Mouse (Mus musculus) stomach, embryonic 14.5 days (tissue): ENCODE measurements around the gene Kifc3. TPM values are rescaled to one million over a fixed set of nuclear protein-coding genes. Genes with fewer than 3 reads are reported as not detected.

Experiments
- ATAC-seq: fragments of 200-750 bp; cut with Nextera tagmentation; 2 replicates; pipeline ENCODE4 v1.8.0; 2017; ENCODE audit warnings: low read depth, moderate TSS enrichment; ENCODE audit not compliant: insufficient number of reproducible peaks, insufficient read depth, low FRiP score
- H3K27ac ChIP-seq: fragments of 300-500 bp; sonication (generic); 2 replicates; pipeline ENCODE4 v1.5.1; 2014; ENCODE audit warnings: mild to moderate bottlenecking, low read length, moderate library complexity, mixed read lengths
- H3K27me3 ChIP-seq: fragments of 300-500 bp; sonication (generic); 2 replicates; pipeline ENCODE4 v1.6.1; 2014; ENCODE audit warnings: low read length, control low read depth, mixed read lengths; ENCODE audit not compliant: control insufficient read depth, insufficient read depth
- H3K36me3 ChIP-seq: fragments of 300-500 bp; sonication (generic); 2 replicates; pipeline ENCODE4 v1.6.1; 2014; ENCODE audit warnings: mild to moderate bottlenecking, control low read depth, low read length, moderate library complexity, mixed read lengths; ENCODE audit not compliant: control insufficient read depth, insufficient read depth
- H3K4me1 ChIP-seq: fragments of 300-500 bp; sonication (generic); 2 replicates; pipeline ENCODE4 v1.6.1; 2014; ENCODE audit warnings: low read length, control low read depth, mixed read lengths; ENCODE audit not compliant: control insufficient read depth, insufficient read depth
- H3K4me2 ChIP-seq: fragments of 300-500 bp; sonication (generic); replicated peaks from 2 replicates; pipeline ENCODE4 v1.6.1; 2014; ENCODE audit warnings: low read depth, low read length, control low read depth
- H3K4me3 ChIP-seq: fragments of 300-500 bp; sonication (generic); 2 replicates; pipeline ENCODE4 v1.5.1; 2014; ENCODE audit warnings: low read depth, low read length, control low read depth
- H3K9ac ChIP-seq: fragments of 300-500 bp; sonication (generic); replicated peaks from 2 replicates; pipeline ENCODE4 v1.6.1; 2014; ENCODE audit warnings: low read depth, mild to moderate bottlenecking, control low read depth, low read length, moderate library complexity, mixed read lengths
- H3K9me3 ChIP-seq: fragments of 300-500 bp; sonication (generic); 2 replicates; pipeline ENCODE4 v1.6.1; 2016; ENCODE audit warnings: low read depth, low read length, control low read depth; ENCODE audit not compliant: control insufficient read depth
- WGBS: fragments of 180-500 bp; shearing (Covaris S2); extraction: QIAGEN DNeasy Blood & Tissue Kit; methylation state at CpG from one replicate; pipeline ENCODE4 v1.1.7; 2014; 5-methylcytosine and 5-hydroxymethylcytosine counted together
- polyA plus RNA-seq: library from polyadenylated mRNA; unstranded; fragments of >200 nt; fragmentation: Nextera tagmentation; extraction: Ambion mirVana; gene quantifications from 2 replicates; pipeline ENCODE4 v1.2.1, GENCODE M21; 2014

Kifc3 gene
- polyA plus RNA-seq, 1 experiment from 2014 or later: 9.3 TPM

DNA sequence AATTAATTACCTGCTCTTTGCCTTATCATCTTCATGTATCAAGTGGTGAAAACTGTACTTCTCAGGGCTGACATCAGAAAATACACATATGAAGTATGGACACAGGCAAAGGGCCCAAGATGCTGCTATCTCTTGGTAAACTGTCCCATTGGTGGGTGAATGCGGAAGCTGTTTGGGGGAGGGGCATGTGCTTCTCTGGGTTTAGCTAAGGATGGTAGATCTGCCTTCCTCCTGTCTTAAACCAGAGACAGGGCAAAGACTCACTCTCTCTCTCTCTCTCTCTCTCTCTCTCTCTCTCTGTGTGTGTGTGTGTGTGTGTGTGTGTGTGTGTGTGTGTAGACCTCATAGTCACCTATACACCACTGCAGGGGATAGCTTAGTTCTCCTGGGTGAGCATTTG lies 61.6 kb downstream of the Kifc3 start:
- Histone ChIP-seq H3K36me3 (no peaks in the 10 kb centered on the region), H3K27me3 (no peaks in the 10 kb centered on the region; the same call in 1 of the 2 replicates), H3K4me2 (peak overlapping the region; percentile 67), H3K4me1 (peaks cover 48% of the 10 kb centered on the region), H3K9me3 (no peaks in the 10 kb centered on the region), H3K9ac (no peak overlapping the region), H3K4me3 (no peak overlapping the region), H3K27ac (no peak overlapping the region)
- no peak for ATAC-seq
- 77% methylated on average over 1 of the region's 1 CpGs for WGBS

- Histone ChIP-seq H3K4me2 (peak overlapping the region; percentile 67; the same call in 1 of the 2 replicates), H3K9me3 (no peaks in the 10 kb centered on the region), H3K4me3 (no peak overlapping the region), H3K36me3 (no peaks in the 10 kb centered on the region), H3K27ac (no peak overlapping the region), H3K4me1 (peaks cover 48% of the 10 kb centered on the region), H3K9ac (no peak overlapping the region), H3K27me3 (no peaks in the 10 kb centered on the region; the same call in 1 of the 2 replicates)
- no peak for ATAC-seq
- whole genome bisulfite sequencing: 65% methylated on average over 5 of the region's 5 CpGs
Measured at GRCm38 (mm10) chr8:95140555-95140954, 62.1 kb downstream of the Kifc3 start.

DNA sequence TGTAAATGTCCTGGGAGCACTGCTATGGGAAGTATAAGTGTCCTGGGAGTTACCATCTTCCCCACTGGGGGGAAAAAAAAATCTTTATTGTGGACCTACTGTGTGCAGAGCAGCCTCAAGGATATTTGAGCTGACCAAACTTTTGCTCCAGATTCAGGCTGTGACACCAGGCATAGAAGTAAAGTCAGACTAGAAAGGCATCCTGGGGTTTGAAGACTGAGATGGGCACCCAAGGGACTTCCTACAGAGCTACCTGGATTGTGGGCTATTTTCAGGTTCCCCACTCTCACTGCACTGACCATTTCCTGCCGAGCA lies 63.6 kb downstream of the Kifc3 start:
- Histone ChIP-seq H3K9ac (no peak overlapping the region), H3K9me3 (no peaks in the 10 kb centered on the region), H3K4me1 (peaks cover 46% of the 10 kb centered on the region), H3K27me3 (no peaks in the 10 kb centered on the region; the same call in 1 of the 2 replicates), H3K27ac (no peak overlapping the region), H3K4me2 (no peak overlapping the region), H3K4me3 (no peak overlapping the region), H3K36me3 (no peaks in the 10 kb centered on the region)
- 29% methylated on average over 1 of the region's 1 CpGs for WGBS
- ATAC-seq: no peak

- Histone ChIP-seq H3K4me2 (peak overlapping the region; percentile 53), H3K4me1 (peaks cover 41% of the 10 kb centered on the region), H3K27me3 (no peaks in the 10 kb centered on the region; the same call in 1 of the 2 replicates), H3K27ac (0 out of 2 replicates have a peak overlapping the region, but pooled peaks have one; percentile 44), H3K9me3 (no peaks in the 10 kb centered on the region), H3K4me3 (no peak overlapping the region), H3K9ac (0 out of 2 replicates have a peak overlapping the region, but pooled peaks have one; percentile 38), H3K36me3 (no peaks in the 10 kb centered on the region)
- WGBS: 14% methylated on average over 6 of the region's 6 CpGs
- no peak; the same call in 1 of the 2 replicates for ATAC-seq
Measured at GRCm38 (mm10) chr8:95138341-95139050, 64.1 kb downstream of the Kifc3 start.

DNA sequence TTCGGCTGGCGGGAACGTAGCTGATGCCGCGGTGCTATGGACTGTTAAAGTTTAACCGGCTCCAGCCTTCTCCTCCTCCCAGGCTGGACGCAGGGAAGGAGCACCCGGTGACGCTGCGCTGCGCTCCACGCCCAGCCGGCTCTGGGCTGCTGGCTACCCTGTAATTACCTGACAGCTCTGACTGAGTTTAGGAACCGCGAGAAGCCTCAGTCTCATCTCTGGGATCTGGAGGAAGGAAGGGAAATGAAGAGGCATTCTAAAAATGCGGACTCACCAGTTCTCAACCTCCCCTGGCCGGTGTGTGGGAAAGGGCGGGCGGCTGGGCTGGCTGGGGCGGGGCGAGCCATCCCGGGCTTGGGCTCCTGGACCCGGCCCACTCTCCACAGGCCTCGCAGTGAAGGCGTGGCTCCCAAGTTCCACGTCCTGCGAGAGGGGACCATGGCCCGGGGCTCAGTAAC lies 64.9 kb downstream of the Kifc3 start:
- Histone ChIP-seq H3K27me3 (no peaks in the 10 kb centered on the region; the same call in 1 of the 2 replicates), H3K4me2 (peak overlapping the region; percentile 53), H3K4me3 (peak overlapping the region; percentile 29), H3K36me3 (peaks cover 1% of the 10 kb centered on the region; the same call in 1 of the 2 replicates), H3K9me3 (no peaks in the 10 kb centered on the region), H3K27ac (no peak overlapping the region; the same call in 1 of the 2 replicates), H3K9ac (peak overlapping the region; percentile 38; the same call in 1 of the 2 replicates), H3K4me1 (peaks cover 33% of the 10 kb centered on the region)
- WGBS: 6% methylated on average over 28 of the region's 28 CpGs
- peak; percentile 44 for ATAC-seq

- no peaks in the 10 kb centered on the region for H3K9me3 ChIP-seq
- H3K9ac ChIP-seq: no peak overlapping the region
- peaks cover 31% of the 10 kb centered on the region for H3K4me1 ChIP-seq
- no peak overlapping the region; the same call in 1 of the 2 replicates for H3K27ac ChIP-seq
- peaks cover 3% of the 10 kb centered on the region; the same call in 1 of the 2 replicates for H3K36me3 ChIP-seq
- no peaks in the 10 kb centered on the region; the same call in 1 of the 2 replicates for H3K27me3 ChIP-seq
- peak overlapping the region; percentile 29; the same call in 1 of the 2 replicates for H3K4me3 ChIP-seq
- peak overlapping the region; percentile 53 for H3K4me2 ChIP-seq
- WGBS: 42% methylated on average over 12 of the region's 12 CpGs
- no peak for ATAC-seq
Measured at GRCm38 (mm10) chr8:95137201-95137600, 65.4 kb downstream of the Kifc3 start.

DNA sequence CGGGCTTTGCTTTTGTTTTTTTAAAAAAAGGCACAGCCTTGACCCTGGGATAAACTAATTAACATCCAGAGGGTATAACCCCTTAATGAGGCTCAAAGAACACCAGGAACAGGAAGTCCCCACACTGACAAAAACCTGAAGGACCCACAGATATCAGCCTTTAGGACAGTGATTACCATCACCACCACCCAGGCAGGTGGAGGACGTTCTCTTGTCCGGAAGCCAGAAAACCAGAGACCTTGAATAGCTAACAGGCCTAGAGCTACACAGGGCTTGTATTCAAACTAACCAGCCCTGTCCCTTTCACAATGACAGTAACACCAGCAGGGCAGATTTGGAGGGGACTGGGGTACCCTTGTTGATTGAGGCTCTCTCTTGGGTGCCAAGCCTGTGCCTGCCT lies 66.4 kb downstream of the Kifc3 start:
- H3K36me3 ChIP-seq: peaks cover 3% of the 10 kb centered on the region; the same call in 1 of the 2 replicates
- H3K27ac ChIP-seq: no peak overlapping the region
- no peak for ATAC-seq
- H3K4me1 ChIP-seq: peaks cover 26% of the 10 kb centered on the region
- WGBS: 79% methylated on average over 3 of the region's 3 CpGs
- no peaks in the 10 kb centered on the region; the same call in 1 of the 2 replicates for H3K27me3 ChIP-seq
- no peaks in the 10 kb centered on the region for H3K9me3 ChIP-seq
- no peak overlapping the region for H3K4me2 ChIP-seq
- H3K4me3 ChIP-seq: no peak overlapping the region
- H3K9ac ChIP-seq: no peak overlapping the region

DNA sequence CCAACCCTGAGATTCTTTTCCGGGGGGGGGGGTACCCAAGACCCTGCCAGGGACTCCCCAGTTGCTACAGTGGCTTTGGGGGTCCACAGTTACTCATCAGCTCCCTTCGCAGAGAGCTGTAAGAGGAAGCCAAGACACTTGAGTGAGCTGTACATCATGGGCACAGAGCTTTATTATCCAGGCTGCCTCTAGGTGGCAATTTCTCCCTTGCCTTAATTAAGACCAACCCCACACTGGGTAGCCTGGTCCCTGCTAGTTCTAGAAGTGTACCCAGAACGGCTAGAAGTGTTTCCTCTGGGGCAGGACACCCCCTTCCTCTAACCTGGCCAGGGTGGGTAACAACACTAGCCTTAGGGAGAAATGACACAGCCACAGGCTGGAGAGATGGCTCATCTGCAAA lies 67.4 kb downstream of the Kifc3 start:
- no peak for ATAC-seq
- peaks cover 23% of the 10 kb centered on the region for H3K4me1 ChIP-seq
- H3K27me3 ChIP-seq: no peaks in the 10 kb centered on the region; the same call in 1 of the 2 replicates
- H3K27ac ChIP-seq: no peak overlapping the region
- H3K9ac ChIP-seq: no peak overlapping the region
- H3K4me2 ChIP-seq: no peak overlapping the region
- H3K4me3 ChIP-seq: no peak overlapping the region
- no peaks in the 10 kb centered on the region for H3K9me3 ChIP-seq
- peaks cover 3% of the 10 kb centered on the region; the same call in 1 of the 2 replicates for H3K36me3 ChIP-seq
- WGBS: 62% methylated on average over 3 of the region's 3 CpGs
